Mouse (Mus musculus) bone marrow macrophage, adult 2 months (primary cell): ENCODE data around the gene Msrb3.

ENCODE experiments used
- CTCF ChIP-seq: IDR thresholded peaks from 2 replicates; pipeline ENCODE4 v1.5.1; 2012; ENCODE audit warnings: low read depth, mild to moderate bottlenecking, low read length, moderate library complexity
- POLR2A ChIP-seq: IDR thresholded peaks from 2 replicates; pipeline ENCODE4 v1.6.1; 2012; ENCODE audit warnings: mild to moderate bottlenecking, low read depth, low read length, borderline replicate concordance

DNA sequence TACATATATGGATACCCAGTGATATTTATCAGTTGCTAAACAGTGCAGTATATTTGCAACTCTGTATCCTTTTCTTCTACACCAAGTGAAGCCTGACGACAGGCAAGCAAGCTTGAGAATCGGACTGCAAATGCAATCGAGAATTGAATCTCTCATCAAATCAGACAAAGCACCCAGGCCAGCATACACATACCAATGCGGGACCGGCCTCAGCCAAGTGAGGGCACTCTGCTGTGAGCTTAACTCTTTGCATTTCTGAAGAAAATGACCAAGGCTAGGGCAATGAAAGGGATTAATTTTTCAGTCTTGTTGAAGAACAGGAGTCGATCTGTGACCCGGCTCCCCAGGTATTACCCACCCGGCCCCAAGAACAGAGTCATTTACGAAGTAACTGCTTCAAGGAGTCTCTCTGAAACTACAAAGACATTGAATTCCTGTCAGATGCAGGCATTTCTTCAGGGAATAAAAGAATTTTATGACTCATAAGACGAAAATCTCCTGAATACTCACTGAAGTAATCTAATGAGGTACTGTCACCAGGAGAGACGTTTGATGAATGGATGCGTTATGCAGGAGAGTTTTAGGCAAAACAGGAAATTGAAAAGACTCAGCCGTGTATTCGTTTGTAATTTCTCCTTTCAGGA lies 88.7 kb downstream of the Msrb3 start:
- TF ChIP-seq CTCF (no peak), POLR2A (no peak)
